Mouse (Mus musculus) left cerebral cortex, postnatal 25 days (tissue): ENCODE measurements around the gene Elmo1. TPM values are rescaled to one million over a fixed set of nuclear protein-coding genes. Genes with fewer than 3 reads are reported as not detected.

Source experiments
- DNase-seq, 2 experiments: peaks; one replicate each; pipeline ENCODE4 v3.0.0; 2022; ENCODE audit warnings: low spot score in 2 of 2, mixed read lengths in 1 of 2
- intact Hi-C: fragments of 180-260 bp; cut with DNase I; formaldehyde crosslinking; loops from one replicate; pipeline ENCODE4 v1.15.1; 2025
- total RNA-seq, 2 experiments: library from RNA; stranded (reverse); gene quantifications; 2 replicates each; pipeline ENCODE4 v1.2.3; 2021

Gene Elmo1
- 10 to 100 TPM; 58.4 to 67.7 TPM for total RNA-seq

- peak; percentile 63 to 66 for DNase-seq
- intact Hi-C loops, result loop anchor here (2.0 to 5.0 kb wide), 5 partner anchors 53 to 182 kb away; no protein-coding TSS in a partner anchor
These were observed at the start of gene Elmo1 for GRCm38 (mm10) chr13:20090133-20090710. Elmo1 (plus strand) TSS chr13:20090596.

DNA sequence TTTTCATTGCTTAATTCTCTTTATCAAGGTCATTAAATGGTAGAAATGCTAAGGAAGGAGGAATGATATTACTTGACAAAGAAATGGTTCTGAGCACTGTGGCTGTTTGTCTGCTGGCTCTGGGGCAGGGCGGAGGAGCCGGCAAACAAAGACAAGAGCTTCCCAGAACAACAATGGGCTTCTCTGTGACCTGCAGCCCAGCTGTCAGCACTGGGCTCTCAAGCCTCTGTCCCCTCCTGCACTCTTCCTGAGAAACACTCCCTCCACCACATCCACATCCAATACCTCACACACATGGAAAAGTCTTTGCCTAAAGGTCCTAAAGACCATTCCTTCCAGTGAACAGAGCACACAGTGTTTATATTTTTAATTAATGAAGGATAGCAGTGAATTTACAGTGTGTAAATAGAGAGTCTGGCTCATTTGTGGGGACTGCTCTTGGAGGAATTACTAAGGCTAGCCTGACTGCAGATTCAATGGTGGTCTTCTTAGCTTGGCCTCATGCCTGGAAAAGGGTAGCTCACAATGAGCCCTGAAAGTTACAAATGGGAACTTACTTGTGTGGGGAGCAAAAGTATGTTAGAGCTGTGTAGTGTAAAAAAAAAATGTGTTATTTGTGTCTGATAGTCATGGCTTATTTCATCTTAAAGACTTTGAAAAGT lies 49.1 kb upstream of the Elmo1 start:
- no peak for DNase-seq

DNA sequence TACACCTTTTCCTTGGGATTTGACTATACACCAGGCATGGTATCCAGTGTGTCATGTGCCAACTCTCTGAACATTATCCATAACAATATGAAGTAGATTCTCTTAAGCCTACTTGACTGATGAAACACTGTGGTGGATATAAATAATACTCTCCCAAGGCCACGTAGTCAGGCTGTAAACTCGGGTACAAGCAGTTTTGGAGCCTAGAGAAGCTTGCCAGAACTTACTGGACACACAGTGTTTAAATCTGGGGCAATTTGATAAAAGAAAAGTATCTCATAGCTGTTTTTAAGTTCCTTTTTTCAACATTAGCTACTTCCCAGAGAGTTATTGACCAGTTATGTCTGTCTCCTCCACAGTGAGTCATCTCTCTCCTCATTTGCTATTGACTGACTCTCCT lies 47.5 kb upstream of the Elmo1 start:
- intact Hi-C loops, result no loop called here
- DNase-seq, result no peak

More for the DNA sequence above, 49.1 kb upstream of the Elmo1 start:
- intact Hi-C loops, result no loop called here

GRCm38 (mm10) chr13:20045350-20045749 lies 45.0 kb upstream of the Elmo1 start:
- DNase-seq, result no peak
- intact Hi-C loops, result no loop called here

DNA sequence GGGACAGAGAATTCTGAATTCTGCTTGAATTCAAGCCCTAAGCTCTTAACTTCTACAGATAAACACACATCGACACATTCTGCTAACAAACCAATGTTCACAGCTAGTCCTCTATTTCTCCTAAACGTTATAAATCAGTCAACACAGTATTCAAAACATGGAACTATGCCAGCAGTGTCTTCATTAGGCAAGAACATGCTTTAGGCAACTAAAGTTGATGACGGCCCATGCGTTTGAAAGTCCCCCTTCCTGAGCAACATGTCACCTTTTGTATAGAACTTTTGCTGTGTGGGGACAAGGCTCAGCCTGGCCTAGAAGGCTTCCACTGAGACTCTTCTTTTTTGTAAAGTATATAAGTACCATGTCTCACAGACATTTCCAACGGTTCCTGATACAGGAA lies 44.6 kb upstream of the Elmo1 start:
- no peak for DNase-seq
- intact Hi-C loops, result no loop called here

GRCm38 (mm10) chr13:20046406-20046805 lies 44.0 kb upstream of the Elmo1 start:
- no peak for DNase-seq
- intact Hi-C loops, result no loop called here

GRCm38 (mm10) chr13:20047926-20048836 lies 42.2 kb upstream of the Elmo1 start:
- no peak for DNase-seq
- intact Hi-C loops, result no loop called here

DNA sequence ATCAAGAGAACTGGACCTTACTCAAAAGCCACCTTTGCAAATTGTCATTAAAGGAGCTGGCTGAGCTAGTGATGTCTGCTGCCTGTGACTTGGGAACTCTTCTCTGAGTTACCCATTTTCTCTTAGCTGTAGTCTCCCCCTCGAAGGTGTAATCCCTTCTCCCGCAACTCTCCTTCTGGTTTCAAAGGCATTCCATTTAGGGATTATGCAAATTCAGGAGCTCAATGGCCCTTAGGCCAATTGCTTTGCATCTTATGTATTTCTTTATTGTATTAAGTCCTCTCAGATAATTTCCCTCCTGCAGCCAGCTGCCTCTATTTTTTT lies 41.6 kb upstream of the Elmo1 start:
- intact Hi-C loops, result no loop called here
- no peak for DNase-seq

DNA sequence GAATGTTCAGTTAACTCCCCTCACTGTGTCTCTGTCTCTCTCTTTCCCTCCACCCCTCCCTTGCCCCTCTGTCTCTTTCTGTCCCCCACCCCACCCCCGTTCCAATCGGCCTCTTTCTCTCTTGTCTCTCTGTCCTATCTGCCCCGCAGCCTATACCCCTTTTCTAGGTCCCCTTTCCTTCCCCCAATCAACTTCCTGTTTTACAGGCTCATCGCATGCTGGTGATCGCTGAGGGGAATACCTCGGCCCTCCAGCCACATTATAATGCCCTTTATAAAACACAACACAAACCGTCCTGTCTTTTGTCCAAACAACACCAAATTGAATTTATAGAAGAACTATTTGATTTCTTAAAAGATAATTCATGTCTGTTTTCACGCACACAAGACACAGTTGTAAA lies 40.7 kb upstream of the Elmo1 start:
- intact Hi-C loops, result no loop called here
- no peak for DNase-seq

- DNase-seq, result no peak
- intact Hi-C loops, result no loop called here
These were observed 40.2 kb upstream of the Elmo1 start for GRCm38 (mm10) chr13:20050149-20050548.

GRCm38 (mm10) chr13:20057926-20058325 lies 32.5 kb upstream of the Elmo1 start:
- intact Hi-C loops, result no loop called here
- DNase-seq, result no peak

DNA sequence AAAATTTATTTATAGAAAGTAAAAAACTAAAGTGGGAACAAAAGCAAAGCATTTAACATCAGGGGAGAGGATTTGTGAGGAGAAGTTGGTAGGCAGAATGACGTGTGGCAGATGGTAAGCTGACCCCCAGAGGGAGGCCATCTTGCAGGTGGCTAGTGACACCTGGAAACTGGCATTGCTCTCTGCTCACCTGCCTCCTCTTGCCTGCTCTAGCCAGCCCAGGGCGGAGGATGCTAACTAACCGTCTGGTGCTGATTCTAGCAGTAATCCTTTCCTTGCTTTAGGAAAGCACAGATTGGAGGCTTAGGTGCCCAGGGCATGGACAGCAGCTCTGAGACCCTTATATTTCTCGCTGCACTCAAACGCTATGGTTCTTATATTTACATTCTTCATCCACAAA lies 29.4 kb upstream of the Elmo1 start:
- intact Hi-C loops, result no loop called here
- no peak for DNase-seq

DNA sequence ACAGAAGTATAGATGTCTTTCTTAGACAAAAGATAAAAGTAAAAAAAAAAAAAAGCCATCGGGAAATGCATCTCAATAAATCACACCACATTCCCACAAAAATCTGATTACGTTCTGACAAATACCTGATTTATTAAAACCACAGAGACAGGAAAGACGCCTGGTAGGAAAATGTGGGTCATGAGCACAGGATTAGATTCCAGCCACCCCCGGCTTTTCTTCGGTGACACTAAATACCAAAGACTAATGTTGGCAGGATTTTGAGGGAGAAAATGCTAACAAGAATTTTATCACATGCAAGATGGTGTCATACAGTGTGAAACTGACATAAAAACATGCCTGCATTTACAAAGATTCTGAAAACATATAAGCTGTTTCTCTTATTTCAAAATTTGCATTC lies 27.1 kb upstream of the Elmo1 start:
- DNase-seq, result peak in 1 of 2 experiments; percentile 3
- intact Hi-C loops, result no loop called here

DNA sequence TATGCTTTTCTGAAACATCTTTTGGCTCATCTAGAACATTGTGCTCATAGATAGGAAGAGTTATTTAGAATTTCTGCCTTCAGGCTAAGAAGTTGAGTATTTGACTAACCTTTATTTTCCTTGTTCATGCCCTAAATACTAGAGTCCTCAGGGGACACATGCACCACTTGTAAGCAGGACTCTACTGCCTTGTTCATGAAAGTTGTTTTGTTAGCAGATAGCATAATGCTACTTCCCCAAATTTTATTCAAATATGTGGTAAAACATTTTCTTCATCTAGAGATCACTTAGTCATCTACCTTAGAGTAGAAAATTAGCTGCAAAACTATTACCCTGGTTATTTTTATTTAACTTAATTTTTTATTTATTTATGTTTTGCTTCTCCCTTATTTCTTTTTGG lies 18.4 kb upstream of the Elmo1 start:
- intact Hi-C loops, result no loop called here

GRCm38 (mm10) chr13:20072994-20073393 lies 17.4 kb upstream of the Elmo1 start:
- DNase-seq, result no peak
- intact Hi-C loops, result no loop called here

More for the DNA sequence above, 18.4 kb upstream of the Elmo1 start:
- DNase-seq, result no peak

- intact Hi-C loops, result no loop called here
These were observed 13.9 kb upstream of the Elmo1 start for GRCm38 (mm10) chr13:20076521-20076920.

GRCm38 (mm10) chr13:20077237-20077636 lies 13.2 kb upstream of the Elmo1 start:
- intact Hi-C loops, result no loop called here
- peak in 1 of 2 experiments; percentile 23 for DNase-seq

More at GRCm38 (mm10) chr13:20076521-20076920, 13.9 kb upstream of the Elmo1 start:
- DNase-seq, result no peak

GRCm38 (mm10) chr13:20090711-20091603 lies 561 bp downstream of the Elmo1 start:
- DNase-seq, result peak; percentile 43 to 56
- intact Hi-C loops, result loop anchor here (2.0 to 5.0 kb wide), 5 partner anchors 54 to 181 kb away; no protein-coding TSS in a partner anchor

DNA sequence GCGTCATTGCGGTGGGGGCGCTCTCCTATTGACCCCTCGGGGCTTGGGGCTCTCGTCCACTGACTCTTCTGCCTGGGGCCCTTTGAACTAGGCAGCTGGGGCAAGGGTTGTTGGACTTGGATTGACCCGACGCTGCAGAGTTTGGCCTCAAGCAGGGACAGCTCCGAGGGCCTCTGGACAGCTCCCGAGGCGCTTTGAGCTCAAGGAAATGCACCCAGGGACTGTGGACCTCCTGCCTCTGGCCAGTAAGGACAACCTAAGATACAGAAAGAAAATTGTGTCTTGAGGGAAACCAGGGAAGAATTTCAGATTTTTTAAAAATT lies 1.2 kb downstream of the Elmo1 start:
- intact Hi-C loops, result loop anchor here (2.0 to 5.0 kb wide), 5 partner anchors 54 to 181 kb away; no protein-coding TSS in a partner anchor
- no peak for DNase-seq
